Mouse (Mus musculus) cerebellum, adult 9-11 months (tissue): ENCODE measurements around the gene Kif6.

Source experiments
- DNase-seq: peaks from one replicate; pipeline ENCODE4 v3.0.0; 2022

Gene Kif6

GRCm38 (mm10) chr17:49933806-49934205 is 318.9 kb downstream of the Kif6 start:
- DNase-seq, result no peak

DNA sequence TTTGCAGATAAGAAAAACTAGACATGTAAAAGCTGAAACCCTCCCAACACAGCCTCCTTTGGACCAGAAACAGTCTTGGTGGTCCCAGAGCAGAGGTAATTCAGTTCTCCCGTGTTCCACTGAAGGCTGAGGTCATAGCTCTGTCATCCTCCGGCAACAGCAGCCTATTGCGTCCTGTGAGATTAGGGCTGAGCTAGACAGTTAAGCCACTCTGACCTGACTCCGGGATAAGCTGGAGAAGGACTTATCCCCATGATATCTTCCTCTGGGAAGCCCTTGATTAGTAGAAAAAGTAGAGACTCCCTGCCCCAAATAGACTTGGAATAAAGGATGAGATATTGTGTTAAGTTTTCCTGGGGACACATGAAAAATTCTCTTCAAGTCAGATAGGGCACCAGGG is 319.6 kb downstream of the Kif6 start:
- DNase-seq, result no peak

DNA sequence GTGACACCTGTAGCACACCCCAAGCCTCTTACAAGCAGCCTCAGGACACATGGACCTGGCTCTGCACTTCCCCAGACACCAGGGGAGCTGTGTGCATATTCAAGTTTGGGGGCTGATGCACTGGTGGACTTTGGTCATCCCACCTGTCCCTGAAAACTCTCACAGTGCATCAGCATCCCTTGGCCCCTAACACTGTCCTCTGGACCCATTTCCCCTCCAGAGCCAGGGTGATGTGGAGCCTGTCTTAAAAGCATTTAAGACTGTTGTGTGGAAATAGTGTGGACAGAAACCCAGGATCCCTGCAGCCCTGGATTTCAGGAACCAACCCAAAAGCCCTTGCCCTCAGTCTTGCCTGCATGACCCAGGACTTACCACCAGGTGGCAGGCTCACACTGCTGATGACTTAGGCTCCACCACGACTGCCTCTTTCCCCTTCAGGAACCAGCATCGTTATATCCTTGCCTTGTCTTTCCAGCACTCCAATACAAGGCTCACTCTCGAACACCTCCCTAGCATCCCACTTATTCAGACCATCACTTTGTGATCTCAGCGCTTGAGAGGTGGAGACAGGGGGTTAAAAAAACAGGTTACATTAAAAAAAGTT is 320.8 kb downstream of the Kif6 start:
- DNase-seq, result peak; percentile 52

DNA sequence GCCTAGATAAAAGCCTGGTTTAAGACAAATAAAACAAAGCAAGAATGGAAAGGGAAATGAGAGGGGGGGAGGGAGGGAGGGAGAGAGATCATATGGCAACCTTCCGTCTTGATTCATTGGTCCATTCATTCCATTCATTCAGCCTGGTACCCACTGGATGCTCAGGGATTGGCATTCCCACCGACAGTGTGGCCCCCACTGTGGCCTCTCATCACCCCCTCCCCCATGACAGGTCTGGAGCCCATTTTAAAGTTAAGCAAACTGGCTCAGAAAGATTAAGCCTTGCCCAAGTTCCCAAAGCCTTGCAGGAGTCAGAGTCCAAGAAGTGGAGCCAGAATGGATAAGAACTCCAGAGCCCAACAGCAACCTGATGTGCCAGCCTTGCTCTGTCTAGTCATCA is 321.3 kb downstream of the Kif6 start:
- no peak for DNase-seq

- no peak for DNase-seq
Measured at GRCm38 (mm10) chr17:49939146-49939545, 324.2 kb downstream of the Kif6 start.

- DNase-seq, result no peak
Measured at GRCm38 (mm10) chr17:49942674-49943073, 327.7 kb downstream of the Kif6 start.

DNA sequence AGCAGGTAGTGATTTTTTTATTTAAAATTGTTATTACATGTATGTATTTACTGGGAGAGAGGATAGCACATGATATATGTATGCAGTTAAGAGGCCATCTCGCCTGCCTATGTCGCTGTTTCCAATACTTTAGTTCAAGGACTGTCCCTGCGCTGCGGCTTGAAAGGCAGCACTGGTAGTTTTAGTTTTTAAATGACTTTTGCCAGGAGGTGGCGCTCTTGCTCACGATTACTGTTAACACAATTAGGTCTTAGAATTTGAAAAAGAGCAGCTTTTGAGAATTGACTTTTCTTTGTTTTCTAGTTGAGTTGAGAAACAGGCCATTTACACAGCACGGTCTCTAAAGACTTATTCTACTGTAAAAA is 336.5 kb downstream of the Kif6 start:
- DNase-seq, result peak; percentile 63

- DNase-seq, result peak; percentile 25
Measured at GRCm38 (mm10) chr17:49951856-49952607, 337.1 kb downstream of the Kif6 start.

GRCm38 (mm10) chr17:49959021-49959420 is 344.1 kb downstream of the Kif6 start:
- DNase-seq, result no peak
